Mouse (Mus musculus) mouse embryonic stem cell (cell line): ENCODE measurements around the gene Mgea5.

Experiments used
- in situ Hi-C, 2 experiments: fragments of 300-500 bp; cut with MboI; formaldehyde crosslinking; loops; 1 replicate in 1 of 2; 3 replicates in 1 of 2; pipeline ENCODE4 v1.14.3; 2019 to 2020; ENCODE audit warnings: low sequenced_read_pairs in 2 of 2, low pct_unique_long_range_greater_than_20kb in 1 of 2, mixed read lengths in 1 of 2; ENCODE audit not compliant: unreplicated experiment in 1 of 2

Mgea5 gene

GRCm38 (mm10) chr19:45717493-45718220, 66.0 kb downstream of the Mgea5 start:
- in situ Hi-C loops: no loop called here

GRCm38 (mm10) chr19:45708704-45709103, 74.9 kb downstream of the Mgea5 start:
- in situ Hi-C loops: no loop called here
